Mouse (Mus musculus) heart, adult 2 months (tissue): ENCODE measurements around the gene Fbxl13.

Source experiments
- CTCF ChIP-seq: fragments of 200-600 bp; IDR thresholded peaks from 2 replicates; pipeline ENCODE4 v1.8.1; 2022; ENCODE audit warnings: antibody characterized with exemption, mild to moderate bottlenecking, moderate library complexity
- EP300 ChIP-seq: fragments of 200-500 bp; IDR thresholded peaks from 2 replicates; pipeline ENCODE4 v1.6.1; 2011; ENCODE audit warnings: low read depth, low read length, control low read depth; ENCODE audit not compliant: insufficient read depth
- POLR2A ChIP-seq: fragments of 200-500 bp; IDR thresholded peaks from 2 replicates; pipeline ENCODE4 v1.6.1; 2011; ENCODE audit warnings: mild to moderate bottlenecking, low read depth, low read length, control low read depth; ENCODE audit not compliant: insufficient read depth

DNA sequence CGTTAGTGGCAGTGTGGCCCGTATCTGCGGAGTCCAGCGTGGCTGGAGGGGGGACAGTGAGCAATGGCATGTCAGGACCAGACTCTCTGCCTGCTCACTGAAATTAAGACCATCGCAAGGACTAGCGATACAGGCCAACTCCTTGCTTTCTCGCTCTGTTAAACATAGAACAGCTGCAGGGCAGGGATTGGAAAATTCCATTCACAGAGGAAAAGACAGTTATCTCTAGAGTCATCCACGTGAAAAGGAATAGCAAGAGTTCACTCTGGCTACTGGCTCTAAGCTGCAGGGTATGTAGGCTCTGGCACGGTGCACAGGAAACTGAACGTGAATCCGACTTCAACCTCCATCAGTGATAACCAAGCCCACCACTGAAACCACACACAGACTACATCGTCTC is 29.6 kb upstream of the Fbxl13 start:
- TF ChIP-seq CTCF = no peak
- TF ChIP-seq POLR2A = no peak
- TF ChIP-seq EP300 = no peak
